Mouse (Mus musculus): ENCODE measurements around the gene Ston1.

Ston1 gene

DNA sequence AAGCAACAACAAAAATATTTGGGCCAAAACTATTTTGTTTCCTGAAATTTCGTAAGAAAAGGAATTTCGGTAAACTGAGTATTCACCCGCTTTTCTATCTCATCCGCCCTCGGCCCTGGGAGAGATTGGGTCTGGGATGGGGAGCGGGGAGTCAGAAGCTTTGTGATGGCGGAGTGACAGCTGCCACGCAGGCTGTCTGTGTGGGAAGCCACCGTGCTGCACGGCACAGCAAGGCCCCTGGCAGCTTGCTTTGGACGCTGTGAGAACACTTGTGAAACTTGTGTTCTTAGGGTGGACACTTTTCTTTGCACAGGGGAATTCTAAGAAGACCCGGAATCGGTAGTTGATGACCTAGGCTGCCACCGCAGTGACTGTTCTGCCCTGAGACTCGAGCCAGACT is 10.1 kb upstream of the Ston1 start:
- DNase-seq (ENCODE audit: low spot score) = no peak

DNA sequence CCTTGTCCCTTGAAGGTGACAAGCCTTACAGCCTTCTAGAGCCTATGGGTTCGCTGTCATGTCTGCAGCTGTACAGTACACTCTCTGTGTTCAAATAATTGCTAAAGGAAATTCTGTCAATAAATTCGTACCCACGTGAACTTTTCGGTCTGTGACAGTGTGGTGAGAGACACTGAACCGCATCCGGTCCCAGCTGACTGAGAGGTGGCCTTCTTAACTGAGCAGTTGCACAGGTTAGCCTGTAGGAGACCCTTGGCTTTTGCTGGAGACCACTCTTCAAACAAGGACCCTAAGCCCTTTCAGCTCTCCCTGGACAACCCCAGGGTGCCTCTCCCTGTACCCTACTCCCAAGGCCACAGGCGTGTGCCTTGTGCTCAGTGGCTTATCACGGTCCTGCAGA is 9.3 kb upstream of the Ston1 start:
- DNase-seq (ENCODE audit: low spot score) = no peak

DNA sequence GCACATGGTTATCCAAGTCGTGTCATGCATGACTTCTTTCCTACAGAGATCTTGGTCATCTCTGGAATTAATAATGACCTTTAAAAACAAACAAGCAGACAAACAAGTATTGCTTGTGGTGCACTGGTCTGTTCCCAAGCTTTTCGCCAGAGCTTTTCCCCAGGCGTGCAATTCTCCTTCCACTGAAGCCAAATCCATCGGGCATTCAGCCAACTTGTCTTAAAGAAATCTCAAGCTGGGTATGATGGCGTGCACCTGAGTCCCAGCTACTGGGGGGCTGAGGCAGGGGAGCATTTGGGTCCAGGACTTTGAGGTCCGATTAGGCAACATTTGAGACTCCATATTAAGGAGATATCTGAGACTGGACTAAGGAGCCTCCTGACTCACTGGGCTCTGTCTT is 7.2 kb upstream of the Ston1 start:
- no peak for DNase-seq (ENCODE audit: low spot score)

DNA sequence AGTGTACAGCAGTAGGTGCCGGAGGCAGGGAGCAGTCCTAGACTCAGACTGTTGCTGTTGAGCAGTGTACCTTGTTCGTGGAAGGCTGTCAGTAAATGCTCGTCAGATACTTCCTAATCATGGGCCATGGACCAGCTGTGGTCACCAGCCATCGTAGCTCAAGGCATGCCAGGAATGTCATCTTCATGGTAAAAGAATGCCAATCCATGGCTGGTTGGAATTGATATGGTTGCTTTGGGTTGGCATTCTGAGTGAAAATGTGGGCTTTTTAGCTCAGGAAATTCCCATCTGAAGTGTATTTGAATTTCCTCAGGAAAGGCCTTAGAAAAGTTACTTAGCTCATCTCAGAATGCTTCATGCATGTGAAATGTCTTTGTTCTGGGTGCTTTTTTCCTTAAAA is 2.4 kb upstream of the Ston1 start:
- no peak for DNase-seq (ENCODE audit: low spot score)

DNA sequence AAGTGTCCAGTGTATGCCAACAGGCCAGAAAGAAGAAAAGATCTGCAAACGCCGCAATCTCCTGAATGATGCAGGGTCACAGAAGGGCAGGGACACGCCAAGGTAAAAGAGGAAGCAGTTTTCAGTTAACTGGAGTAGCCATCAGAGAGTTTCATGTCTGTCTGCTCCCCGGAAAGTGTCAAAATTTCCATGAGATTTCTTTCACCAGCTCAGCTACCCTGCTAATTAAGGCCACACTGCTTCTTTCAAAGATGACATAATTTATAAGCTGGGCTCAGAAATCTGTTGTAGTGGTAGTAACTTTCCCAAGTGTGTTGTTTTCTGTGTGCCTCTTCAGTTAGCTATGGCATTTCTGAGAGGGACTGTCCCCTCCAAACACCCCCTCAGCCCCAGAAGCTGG is 1.4 kb upstream of the Ston1 start:
- DNase-seq (ENCODE audit: low spot score) = no peak

DNA sequence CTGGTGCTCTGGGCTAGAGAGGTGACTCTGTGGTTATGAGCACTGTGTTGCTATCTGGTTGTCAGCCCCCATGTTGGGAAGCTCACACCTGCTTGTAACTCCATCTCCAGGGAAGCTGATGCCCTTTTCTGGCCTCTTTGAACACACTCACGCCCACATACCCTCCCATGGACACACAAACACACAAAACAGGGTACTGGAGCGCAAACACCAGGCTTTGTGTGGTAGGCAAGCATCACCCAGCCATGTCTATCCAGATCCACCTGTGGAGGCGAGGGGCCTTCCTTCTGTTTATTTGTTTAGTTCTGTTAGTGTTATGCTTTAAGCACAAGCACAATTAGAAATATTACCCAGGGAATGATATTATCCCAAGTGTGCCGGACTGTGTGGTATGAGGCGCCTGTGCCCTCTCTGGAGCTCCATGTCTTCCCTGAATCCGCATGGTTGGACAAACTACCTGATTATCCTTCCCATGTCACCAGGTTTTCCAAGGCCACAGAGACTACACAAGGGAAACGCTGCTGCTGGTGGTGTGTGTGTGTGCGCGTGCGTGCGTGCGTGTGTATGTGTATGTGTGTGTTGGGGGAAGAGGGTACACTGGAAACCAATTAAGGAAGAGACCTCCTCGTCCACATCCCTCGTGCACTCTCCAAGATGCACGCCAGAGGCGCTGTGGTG is 801 bp upstream of the Ston1 start:
- DNase-seq (ENCODE audit: low spot score) = no peak

DNA sequence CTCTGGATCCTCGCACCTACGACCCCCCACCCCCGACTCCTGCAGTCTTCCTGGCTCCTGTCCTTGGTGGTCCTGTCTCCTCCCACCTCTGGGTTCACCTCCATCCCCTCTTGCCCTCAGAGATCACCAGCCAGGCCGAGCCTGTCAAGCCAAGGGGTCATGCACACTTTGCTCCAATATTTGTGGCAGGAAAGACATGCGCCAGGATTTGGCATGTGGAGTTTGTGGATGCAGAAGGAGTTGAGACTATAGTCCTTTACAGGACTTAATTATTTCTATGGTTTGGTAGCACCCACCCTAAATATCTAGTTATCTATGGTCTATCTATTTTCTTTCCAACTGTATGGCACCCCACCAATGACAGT is 554 bp downstream of the Ston1 start:
- DNase-seq (ENCODE audit: low spot score) = peak; percentile 38

DNA sequence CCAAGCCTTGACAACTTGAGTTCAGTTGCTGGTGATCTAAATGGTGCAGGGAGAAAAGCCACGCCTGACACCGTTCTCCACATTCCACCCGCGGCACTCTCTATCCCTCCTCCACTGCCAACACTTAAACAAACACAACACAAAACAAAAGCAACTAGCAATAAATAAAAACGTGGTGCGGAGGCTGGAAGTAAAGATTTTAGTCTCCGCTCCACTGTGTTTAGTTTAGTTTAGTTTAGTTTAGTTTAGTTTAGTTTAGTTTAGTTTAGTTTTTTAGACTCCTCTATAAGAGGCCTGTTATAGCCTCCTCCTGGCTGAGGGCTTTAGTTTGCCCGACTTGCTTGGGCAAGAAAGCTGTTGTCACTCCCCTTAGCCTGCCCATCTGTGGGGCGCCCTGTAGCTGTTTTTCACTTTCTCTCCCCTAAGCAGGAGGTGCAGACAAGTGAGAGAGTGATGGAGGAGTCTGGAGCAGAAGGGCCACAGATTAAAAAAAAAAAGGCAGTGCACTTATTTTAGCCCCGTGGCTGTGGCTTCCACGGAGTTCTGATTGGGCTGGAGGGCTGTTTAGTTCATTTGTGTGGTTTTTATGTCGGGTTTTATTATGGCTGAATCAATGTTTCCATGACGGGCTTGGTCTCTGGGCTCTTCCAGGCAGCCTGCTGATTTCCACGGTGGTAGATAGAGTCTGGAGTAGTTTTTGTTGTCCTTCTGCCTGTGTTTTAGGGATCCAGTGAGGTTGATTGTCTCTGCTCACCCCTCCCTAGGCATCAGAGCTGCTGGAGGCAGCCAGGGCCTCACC is 1.3 kb downstream of the Ston1 start:
- DNase-seq (ENCODE audit: low spot score) = peak; percentile 43

DNA sequence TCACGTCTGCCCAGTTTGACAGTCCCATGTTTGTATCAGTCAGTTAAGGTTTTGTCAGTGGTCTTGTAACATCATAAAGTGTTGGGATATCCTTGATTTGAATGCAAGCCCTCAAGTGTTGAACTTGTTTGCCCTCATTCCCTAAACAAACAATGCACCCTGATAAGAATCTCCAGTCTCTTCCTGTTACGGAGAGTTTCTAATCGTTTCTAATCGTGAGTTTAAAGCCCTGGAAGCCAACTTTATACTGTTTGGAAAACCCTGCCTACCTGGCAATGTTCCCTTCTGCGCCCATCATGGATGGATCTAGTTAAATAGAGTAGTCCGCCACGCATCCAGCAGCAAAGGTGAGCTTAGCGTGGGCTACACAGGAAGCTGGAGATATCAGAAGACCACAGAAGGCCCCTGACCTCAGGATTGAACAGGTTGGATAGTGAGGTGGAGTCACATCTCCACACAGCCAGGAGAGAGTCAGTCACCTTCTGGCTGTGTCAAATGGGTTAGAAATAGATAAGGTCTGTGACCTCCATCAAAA is 3.1 kb downstream of the Ston1 start:
- DNase-seq (ENCODE audit: low spot score) = no peak

DNA sequence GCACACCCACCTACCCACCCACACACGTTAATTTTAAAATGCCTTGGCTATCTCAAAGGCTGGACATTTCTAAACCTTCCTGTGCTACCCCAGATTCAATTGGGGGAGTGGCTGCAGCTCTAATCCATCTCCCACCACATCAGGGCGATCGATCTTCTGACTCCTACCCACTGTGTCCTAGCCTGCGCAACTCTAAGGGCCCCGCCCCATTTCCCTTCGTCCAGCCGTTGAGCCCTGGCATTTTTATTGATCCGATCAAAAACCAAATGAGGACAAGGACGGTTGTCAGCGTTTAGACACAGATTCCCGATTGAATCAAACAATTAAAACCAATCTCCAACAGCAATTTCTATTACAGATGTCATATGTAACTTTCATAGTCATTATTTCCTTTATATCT is 6.5 kb downstream of the Ston1 start:
- no peak for DNase-seq (ENCODE audit: low spot score)

DNA sequence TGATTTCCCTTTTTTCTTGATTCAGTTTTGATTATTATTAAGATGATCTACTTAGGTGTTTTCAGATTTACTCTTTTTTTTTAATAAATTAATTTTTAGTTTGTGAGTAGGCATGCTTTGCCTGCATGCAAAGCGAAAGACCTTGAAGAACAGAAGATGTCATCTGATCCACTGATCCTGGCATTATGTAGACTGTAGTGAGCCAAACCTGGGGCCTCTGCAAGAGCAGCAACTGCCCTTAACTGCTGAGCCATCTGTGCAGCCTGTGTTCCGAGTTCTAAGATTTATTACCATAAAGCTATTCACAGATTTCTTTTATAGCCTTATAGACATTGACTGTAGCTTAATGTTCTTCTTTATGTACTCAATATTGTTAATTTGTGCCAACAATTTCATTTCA is 8.6 kb downstream of the Ston1 start:
- DNase-seq (ENCODE audit: low spot score) = no peak

DNA sequence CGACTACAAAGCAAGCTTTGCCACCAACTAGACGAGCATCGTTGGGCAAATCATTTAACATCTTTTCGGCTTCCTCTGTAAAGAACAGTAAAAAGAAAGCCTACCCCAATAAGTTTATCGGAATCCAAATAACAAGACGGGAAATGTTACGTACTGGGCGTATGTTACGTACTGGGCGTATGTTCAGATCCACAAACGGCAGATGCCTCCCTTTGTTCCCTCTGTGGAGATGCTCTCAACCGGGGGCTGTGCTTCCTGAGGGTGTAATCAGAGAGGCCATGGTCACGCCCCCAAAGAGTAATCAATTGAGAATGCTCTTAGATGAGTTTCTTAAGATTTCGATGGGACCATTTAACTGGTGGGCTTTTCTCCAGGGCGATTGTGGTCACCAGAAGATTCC is 11.9 kb downstream of the Ston1 start:
- DNase-seq (ENCODE audit: low spot score) = no peak

DNA sequence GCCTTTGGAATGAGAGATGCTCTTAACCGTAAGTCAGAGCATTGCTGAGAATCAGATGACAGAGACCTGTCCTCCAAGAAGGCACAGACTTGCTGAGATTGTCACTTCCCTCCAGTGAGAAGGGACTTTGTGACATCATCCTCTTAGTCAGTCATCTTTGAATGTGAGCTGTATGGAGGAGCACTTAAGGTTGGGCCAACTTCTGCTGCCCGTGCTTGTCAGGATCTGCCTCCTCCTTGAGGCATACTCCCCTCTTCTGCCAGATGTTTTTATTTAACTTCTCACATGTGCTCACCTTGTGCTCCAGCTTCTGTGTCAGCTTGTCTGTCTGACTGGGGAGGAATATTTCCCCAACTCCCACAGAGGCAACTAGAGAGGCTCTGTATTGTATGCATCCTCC is 13.6 kb downstream of the Ston1 start:
- DNase-seq (ENCODE audit: low spot score) = no peak

DNA sequence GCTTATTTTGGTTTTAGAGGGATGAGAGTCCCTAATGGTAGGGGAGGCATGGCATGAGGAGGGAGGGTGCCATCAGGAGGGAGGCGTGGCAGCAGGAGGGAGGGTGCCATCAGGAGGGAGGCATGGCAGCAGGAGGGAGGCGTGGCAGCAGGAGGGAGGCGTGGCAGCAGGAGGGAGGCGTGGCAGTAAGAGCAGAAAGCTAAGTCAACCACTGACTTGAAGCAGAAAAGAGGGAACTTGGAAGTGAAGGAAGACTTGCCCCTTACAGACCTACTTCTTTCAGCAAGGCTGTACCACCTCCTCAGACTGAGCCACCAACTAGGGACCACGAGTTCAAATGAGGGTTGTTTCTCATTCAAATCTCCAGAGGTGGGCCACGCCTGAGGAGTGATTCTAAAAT is 15.7 kb downstream of the Ston1 start:
- no peak for DNase-seq (ENCODE audit: low spot score)

DNA sequence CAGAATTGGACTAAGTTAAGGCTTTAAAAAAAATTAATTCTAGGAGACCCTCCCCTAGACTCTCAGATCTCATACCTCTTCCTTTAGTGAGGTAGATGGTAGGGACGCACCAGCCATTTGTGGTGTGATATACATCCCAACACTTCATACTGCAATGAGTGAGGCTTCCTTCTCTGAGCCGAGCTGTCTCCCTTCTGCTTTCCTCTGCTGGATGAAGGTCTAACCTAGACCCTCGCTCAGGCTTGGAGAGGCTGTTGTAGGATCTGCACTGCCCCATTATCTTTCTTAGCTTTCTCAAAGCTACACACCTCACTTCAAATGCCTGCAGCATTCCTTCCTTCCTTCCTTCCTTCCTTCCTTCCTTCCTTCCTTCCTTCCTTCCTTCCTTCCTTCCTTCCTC is 16.2 kb downstream of the Ston1 start:
- DNase-seq (ENCODE audit: low spot score) = no peak

DNA sequence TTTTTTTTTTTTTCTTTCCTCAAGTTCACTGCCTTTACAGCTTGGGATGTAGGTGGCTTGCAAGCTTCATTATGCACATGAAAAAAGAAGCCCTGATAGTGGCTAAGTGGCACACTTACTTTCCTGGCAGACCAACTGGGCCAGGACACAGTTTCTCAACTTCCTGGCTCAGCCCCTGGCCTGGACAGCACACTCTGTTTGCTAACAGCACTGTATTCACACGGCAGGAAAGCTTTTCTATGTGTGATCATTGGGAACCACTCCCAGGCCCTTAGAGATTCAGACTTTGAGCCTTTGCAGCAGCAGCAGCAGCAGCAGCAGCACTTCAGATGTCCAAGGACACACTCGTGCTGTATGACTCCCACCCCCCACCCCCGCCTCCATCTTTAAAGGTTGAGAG is 16.8 kb downstream of the Ston1 start:
- DNase-seq (ENCODE audit: low spot score) = no peak

DNA sequence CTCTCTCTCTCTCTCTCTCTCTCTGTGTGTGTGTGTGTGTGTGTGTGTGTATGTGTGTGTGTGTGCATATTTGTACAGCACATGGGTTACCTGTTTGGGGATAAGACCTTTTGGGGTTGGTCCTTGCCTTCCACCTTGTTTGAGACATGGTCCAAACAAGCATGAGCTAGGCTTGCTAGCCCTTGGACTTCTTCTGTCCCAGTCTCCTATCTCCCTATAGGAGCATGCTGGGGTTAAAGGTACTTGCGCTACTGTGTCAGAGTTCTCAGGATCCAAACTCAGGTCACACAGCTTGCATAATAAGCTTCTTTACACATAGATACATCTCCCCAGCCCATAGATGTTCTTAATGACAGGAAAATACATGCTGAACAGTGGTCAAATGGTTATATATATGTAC is 17.2 kb downstream of the Ston1 start:
- DNase-seq (ENCODE audit: low spot score) = no peak

DNA sequence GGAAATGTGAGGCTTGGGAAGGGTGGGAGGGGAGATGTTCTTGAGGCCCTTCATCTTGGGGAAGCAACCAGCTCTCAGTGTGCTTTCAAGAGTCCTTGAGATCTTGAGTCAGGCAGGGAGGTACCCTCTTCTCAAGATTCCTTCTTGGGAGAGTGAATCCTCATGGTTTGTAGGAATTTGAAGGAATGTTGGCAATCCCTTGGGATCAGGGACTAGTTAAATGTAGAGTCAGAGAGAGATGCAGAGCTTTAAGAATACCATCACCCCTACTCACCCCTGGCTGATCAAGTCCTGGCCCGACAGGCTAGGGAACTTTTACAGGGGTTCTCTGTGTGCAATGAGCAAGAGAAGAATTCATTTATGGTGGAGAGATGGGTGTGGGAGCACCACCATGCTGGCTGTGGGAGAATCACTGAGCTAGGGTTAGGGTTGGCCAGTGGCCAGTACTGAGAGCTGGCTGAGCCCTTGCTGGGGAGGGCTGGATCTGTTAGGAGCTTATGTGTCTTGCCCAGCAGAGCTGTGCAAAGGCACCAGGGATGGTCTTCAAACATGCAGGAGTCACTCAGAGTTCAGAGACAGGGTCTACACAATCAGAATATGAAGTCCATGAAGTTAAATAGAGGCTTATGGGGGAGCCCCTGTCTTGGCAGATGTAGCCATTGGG is 18.1 kb downstream of the Ston1 start:
- DNase-seq (ENCODE audit: low spot score) = no peak

DNA sequence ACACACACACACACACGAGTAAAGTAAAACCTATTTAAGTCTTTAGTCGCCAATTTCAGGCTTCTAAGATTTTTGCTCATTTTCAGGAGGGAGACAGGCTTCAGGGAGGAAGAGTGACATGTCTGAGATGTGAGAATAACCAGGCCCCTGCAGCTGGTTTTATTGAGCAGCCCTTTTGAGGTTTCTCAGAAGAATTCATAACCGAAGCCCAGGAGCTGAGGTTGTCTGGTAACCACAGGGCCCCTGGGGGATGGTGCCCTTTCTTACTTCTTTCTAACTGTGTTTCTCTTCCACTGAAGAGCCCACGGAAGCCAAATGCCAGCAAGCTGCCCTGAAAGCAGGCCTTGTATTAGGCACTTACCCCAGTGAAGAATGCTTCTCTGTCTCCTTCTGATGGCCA is 23.5 kb downstream of the Ston1 start:
- DNase-seq (ENCODE audit: low spot score) = no peak

DNA sequence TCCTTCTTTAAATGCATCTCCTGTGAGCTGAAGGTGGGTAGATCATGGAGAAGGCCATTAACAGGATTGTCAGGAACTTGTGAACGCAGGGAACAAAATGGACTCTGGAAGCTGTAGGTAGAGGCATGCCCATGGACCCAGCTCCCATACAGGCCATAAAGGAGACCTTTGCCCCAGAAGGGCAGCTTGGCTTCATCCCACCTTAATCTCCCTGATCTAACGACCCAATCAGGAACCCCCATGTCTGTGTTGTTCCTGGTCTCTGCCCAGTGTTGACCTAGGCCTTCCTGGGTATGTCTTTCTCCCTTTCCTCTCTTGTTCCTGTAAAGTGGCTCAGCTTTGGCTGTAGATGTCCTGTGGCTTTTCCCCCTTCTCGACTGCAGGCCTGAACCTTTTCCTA is 23.9 kb downstream of the Ston1 start:
- no peak for DNase-seq (ENCODE audit: low spot score)

DNA sequence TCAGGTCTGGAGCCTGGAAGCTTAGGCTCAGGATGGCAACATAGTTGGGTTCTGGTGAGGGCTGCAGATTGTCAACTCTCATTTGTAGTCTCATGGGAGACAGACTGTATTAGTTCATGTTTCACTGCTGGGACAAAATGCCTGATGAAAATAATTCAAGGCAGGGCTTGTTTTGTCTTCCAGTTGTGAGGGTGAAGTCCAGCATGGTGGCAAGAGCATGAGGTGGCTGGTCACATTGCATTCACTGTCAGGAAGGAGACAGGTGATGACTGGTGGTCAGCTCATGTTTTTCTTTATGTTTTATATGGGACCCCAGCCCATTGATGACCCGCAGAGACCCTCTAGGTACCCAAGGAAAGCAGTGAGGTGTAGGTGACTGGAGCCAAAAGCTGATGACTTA is 25.2 kb downstream of the Ston1 start:
- DNase-seq (ENCODE audit: low spot score) = no peak

DNA sequence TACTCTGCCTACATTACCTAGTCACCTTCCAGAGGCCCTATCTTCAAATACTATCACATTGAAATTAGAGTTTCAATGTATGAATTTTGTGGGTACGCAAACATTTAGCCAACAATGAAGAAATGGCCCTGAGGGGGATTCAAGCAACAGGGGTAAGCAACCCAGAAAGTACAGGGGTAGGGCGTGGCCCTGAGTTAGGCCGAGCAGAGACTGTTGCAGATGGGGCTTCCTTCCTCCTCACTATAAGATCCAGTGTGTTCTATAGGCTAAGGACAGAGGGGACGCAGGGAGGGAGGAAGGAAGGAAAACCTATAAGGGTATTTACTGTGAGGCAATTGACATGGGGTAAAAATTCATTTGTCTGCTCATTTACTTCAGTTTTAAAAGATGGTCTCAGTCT is 26.9 kb downstream of the Ston1 start:
- DNase-seq (ENCODE audit: low spot score) = no peak

DNA sequence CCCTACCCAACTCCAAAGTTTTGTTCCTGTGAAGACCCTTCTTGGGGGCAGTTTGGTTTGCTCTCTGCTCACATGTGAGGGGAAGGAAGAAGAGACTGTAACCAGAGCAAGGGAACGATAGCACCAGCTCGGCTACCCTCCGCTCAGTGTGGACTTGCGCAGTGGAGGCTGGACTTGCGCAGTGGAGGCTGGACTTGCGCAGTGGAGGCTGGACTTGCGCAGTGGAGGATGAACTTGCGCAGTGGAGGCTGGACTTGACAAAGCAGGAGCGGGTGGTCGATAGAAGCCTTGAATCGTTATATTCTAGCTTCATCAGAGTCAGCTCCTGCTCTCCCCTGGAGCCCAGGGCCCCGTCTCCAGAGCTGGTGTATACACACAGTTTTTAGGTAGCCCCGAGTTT is 27.9 kb downstream of the Ston1 start:
- no peak for DNase-seq (ENCODE audit: low spot score)

All from embryo, embryonic 10.5 days (tissue).